Mouse (Mus musculus) cerebellum, adult 18-20 months (tissue): ENCODE data around the gene Setd1a.
"Not testable (repeated sequence)": the region's sequence is repeated elsewhere in the genome, so short reads cannot be mapped to it uniquely, and the experiment has no call there.

Experiments
- DNase-seq, 2 experiments: peaks; one replicate each; pipeline ENCODE4 v3.0.0; 2021

Gene Setd1a

DNA sequence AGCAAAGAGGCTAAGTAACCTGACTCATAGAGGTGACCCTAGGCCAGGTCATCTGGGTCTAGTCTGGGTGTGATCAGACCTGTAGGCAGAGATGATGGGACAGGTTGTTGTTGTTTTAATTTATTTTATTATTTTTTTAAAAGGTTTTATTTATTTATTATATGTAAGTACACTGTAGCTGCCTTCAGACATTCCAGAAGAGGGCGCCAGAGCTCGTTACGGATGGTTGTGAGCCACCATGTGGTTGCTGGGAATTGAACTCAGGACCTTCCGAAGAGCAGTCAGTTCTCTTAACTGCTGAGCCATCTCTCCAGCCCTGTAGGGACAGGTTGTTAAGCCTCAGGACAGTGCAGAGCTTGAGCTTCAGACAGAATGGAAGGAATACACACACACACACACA, 61.4 kb downstream of the Setd1a start:
- not testable (repeated sequence) for DNase-seq

DNA sequence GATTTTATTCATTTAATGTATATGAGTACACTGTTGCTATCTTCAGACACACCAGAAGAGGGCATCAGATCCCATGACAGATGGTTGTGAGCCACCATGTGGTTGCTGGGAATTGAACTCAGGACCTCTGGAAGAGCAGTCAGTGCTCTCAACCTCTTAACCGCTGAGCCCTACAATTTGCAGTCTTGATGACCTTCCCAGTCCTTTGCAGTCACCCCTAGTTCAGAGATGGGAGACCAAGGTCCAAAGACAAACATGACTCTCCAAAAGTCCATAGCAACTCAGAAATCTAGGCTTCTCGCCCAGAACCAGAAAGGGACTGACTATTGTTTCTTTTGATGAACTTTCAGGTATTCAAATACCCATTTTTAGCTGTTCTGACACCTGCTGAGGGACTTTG, 63.6 kb downstream of the Setd1a start:
- DNase-seq: not testable (repeated sequence)

DNA sequence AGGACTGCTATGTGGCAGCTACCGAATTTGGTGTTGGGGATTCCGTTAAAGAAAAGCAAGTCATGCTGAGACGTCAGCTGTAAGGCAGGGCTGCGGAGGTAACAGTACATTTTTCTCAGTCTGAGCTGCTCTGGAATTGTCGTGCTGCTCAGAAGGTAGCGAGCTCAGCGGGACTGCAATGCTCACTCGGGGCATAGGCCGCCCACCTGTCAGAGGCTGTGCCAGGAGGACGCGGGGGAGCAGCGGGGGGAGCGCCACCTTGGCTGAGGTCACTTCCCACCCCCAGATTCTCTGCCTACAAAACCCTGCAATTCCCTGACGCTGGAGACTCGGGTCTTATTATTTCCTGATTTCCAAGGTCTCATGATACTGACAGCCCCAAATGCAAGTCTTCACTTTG, 64.4 kb downstream of the Setd1a start:
- peak; percentile 77 to 80 for DNase-seq

DNA sequence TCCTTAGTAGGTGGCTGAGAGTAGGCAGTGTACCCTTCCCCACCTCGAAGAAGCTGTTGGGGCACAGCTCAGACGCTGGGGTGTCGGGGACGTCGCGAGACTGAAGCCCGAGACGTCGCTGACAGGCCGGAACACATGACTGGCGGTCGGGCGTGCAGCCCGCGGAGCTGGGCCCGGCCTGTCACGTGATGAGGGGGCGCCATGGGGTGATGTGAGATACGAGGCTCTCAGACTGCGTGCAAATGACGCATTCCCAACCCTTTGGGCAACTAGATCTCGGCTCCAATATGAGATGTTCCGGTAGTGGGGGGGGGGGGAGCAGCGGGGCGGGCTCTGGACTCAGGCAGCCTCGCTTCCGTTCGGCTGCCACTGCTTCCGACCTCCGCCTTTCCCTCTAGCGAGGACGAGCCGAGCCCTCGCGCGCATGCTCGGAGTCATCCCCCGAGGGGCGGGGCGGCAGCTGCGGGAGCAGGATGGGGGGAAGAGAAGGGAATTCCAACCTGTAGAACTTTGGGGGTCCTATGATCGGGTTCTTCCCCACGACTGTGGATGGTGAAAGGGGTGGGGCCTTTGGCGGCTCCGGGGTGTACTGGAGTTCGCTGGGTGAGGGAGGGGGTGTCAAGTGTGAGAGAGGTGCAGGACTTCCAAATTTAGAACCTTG, 65.0 kb downstream of the Setd1a start:
- DNase-seq: peak; percentile 93 to 94

DNA sequence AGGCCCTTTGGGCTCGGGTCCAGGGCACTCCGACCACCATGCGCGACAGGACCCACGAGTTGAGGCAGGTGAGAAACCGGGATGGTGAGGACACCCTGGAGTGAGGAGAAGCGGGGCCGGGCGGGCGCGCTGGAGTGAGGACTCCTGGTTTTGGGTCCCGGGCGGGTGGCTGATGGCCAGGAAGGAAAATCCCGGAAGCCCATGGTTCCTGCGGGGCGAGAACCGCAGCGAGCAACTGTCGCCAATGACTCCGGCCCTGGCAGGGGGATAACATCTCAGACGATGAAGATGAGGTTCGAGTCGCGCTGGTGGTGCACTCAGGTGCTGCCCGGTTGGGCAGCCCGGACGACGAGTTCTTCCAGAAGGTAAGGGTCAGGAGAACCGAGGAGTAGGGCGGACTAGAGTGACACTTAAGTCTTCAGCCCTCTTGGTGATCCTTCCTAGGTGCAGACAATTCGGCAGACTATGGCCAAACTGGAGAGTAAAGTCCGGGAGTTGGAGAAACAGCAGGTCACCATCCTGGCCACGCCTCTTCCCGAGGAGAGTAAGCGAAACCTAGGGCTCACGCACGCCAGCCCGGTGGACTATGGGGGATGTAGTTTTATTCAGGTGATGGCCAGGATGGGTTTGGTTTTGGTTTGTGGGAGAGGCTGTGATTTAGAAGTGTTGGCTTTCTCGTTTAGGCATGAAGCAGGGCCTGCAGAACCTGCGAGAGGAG, 65.7 kb downstream of the Setd1a start:
- peak; percentile 84 to 92 for DNase-seq
